Mouse (Mus musculus) mouse trophoblast stem cell (cell line): ENCODE data around the gene Gm7030.
"Not testable (repeated sequence)": the region's sequence is repeated elsewhere in the genome, so short reads cannot be mapped to it uniquely, and the experiment has no call there.

Experiments used
- in situ Hi-C, 2 experiments: fragments of 300-500 bp; cut with MseI, MboI; formaldehyde crosslinking; loops; 2 replicates in 1 of 2; 3 replicates in 1 of 2; pipeline ENCODE4 v1.15.1; 2025

Gm7030 gene

DNA sequence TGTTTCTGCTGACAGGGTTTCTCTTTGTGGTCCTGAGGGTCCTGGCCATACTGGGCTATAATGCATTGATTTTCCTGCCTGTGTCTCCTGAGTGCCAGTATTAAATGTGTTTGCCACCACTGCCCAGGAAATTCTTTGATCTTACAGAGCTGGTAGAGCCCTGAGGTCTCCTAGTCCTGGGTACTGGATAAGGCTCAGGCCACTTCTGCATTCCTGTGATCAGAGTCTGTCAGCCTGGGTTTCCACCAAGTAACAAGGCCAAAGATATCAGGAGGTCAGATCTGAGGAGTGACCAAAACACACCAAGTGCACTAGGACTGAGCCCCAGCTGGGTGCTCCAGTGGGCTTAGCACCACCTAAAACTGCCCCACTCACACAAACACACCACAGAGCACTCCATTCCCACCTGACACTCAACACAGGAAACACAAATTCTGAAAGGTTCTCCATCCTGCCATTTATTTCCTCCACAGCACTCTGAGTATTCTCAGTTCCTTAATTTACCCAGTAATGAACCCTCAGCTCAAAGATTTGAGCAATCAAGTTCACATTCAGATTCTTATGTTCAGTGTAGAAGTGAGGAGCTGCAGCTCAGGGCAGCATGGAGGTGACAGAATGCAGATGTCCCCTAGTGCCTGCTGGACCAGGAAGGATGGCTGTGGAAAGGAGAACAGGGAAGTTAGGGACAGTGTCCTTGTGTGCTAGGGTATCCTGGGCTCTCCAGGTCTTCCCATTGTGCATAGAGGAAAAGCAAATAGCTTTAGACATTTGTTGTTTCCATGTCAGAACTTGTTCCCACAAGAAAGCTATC lies 6.4 kb upstream of the Gm7030 start:
- in situ Hi-C loops: loop anchor here (10.0 kb wide), 1 partner anchor 71 kb away; no protein-coding TSS in a partner anchor

DNA sequence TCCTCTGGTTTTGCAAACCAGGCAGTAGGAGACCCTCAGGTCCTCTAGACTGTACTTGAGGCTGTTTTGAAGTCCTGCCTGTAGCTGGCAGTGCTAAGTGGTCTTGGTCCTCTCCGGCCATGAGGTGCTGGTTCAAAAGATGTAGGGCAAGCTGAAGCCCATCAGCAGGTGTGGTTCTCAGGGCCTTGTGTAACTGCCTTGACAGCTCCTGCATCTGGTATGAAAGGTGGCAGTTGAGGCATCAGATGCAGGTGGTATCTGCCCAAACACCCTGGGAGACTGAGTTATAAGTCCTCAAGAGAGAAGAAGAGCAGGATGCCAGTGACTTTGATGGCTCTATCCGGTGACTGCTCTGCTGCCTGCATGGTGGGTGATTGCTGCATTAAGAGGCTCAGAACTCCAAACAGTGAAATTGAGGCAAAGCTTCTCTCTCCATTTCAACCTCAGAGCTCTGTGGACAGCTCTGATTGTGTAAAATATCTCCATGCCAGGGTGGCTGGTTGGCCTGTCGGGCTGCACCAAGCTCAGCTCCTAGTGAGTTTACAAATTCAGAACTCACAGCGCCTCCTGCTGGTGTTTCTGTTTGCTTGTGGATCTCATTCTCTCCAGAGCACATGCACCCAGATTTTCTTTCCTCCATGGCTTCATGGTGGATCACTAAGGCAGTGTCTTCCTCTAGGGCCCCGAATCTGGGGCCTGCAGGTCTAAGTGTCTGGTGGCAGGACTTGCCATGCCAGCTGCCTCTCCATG lies 2.5 kb upstream of the Gm7030 start:
- in situ Hi-C loops: loop anchor here (10.0 kb wide), 1 partner anchor 67 kb away; no protein-coding TSS in a partner anchor

DNA sequence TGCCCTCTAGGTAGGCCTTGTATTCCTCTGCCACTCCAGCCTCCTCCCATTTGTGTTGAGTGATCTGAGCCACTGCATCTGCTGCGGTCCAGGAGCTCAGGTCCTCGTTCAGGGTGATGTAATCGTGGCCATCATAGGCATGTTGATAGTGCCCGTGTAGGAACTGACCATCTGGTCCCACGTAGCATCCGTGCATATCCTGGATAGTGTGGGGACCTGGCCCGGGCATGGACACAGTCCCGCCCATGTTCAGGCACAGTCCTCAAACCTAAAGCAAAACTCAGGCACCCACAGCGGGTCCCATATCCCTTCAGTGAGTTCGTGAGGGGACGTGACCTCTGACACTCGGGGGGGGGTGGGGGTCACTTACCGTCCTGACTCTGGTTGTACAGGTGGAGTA lies 700 bp downstream of the Gm7030 start:
- in situ Hi-C loops: not testable (repeated sequence)

DNA sequence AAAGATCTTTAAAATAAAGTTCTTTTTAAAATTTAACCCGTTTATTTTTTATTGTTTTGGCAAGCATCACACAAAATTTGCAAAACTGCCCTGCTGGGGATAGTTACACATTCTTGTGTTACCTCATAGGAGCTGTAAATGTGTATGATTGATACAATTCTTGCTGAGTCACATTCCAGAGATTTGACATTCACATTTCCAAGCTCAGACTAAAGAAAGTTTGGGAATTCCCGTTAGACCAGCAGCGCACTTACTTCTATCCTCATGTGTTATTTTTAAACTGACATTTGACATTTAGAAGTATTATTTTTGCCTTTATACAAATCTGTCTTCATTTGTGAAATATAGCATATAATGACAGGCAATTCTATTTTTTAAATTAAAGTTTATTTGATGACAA lies 5.1 kb downstream of the Gm7030 start:
- in situ Hi-C loops: not testable (repeated sequence)

DNA sequence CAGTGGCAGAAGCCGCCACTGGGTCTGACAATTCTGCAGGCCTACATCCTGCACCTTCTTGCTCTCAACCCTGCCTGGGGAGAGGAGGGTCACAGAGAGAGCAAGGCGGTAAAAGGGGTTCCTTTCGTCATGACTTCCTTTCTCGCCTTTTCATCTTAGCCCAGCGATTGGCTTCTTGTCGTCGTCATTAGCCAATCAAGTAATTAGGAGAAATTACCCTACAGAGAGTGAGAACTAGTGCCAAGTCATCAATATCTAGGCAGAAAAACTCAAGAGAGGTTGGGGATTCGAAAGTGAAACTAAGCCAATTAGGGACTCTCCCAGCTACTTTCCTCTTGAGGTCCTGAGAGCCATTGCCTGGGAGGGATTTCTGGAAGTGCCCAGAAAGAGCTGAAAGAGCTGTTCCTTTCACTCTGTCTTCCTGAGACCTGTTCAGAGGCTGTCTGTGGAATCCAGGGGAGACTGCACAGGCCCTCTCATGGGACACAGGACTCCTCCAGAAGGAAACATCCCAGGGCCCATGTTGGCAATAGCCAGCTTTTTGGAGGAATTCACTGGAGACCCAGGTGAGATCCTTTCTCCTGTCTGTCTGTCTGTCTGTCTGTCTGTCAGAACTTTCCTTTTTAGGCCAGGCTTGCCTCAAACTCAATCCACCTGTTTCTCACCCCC lies 7.7 kb downstream of the Gm7030 start, which contains the start of gene Gm19684:
Gm19684 (plus strand) TSS at position 327 of the 669 bp plus-strand sequence.
- in situ Hi-C loops: not testable (repeated sequence)

DNA sequence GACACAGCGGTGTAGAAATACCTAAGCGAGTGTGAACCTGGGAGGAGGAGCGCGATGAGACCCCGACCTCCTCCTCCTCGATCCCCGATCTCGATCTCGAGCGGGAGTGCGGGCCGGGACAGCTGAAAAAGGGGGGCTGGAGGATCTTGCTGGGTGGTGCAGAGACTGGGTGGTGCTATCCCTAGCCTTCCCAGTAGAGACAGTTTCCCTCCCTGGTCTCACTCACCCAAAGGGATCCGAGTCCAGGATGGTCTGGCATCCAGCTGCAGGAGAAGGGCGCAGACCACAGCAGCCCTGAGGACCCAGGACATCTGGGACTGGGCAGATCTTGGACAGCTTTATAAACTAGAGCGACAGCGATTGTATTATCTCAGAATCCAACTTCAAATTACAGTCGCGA lies 8.4 kb downstream of the Gm7030 start:
- in situ Hi-C loops: not testable (repeated sequence)

DNA sequence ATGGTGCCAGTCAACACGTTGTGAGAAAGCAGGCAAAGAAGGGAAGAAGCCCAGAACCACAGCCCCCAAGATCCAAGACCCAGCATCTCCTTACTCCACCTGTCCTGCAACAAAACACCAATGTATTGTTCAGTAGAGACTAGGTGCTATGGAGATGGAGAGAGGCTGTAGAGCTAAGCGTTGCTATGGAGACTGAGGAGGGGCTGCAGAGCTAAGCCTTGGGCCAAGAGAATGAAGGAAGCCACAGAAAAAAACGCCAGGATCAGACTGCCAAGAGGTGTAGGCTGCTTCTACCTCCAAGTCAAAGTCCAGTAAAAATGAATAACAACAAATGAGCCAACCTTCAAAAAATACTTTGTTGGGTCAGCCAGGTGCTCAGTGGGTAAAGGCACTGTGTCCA lies 12.7 kb downstream of the Gm7030 start:
- in situ Hi-C loops: not testable (repeated sequence)

DNA sequence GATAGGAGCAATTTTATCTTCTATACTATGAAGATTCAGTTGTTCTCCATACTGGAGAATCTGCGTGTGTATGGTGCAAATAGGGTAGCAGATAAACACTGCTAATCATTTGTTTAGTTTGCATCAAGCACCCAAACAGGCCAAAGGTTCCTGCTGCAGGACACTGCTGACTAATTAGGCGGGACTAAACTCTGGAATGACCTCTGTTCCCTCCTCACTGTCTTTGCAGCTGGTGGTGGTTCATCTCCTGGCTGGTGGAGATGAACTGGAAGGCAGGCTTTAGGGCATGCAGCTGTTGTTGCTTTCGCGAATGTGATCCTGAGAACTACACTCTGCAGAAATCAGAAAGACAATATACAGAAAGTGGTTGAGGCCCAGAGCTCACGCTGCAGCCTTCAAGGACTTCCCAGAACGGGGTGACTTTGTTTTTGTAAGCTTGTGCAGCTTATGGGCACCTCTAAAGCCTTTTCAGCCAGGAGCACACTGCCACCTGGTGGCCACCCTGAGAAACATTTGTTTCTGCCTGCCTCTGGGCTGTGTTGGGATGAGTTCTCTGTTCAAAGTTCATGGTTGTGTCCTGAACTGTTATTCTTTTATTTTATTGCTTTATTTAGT lies 15.1 kb downstream of the Gm7030 start:
- in situ Hi-C loops: not testable (repeated sequence)

DNA sequence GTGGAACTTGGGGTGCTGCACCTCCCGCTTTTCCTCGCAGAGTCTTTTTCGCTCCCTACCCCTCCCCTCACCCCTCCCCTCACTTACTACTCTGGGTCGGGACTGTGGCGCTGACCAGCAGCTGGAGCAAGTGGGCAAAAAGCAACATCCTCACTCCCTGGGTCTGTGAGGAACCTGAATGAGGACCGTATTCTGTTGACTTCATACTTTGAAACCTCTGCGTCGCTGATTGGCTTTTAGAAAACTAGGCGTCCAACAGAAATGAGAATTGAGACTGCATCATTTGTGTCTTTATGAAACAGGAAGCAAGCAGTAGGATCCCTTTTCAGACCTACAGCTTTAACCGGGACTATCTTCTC lies 17.7 kb downstream of the Gm7030 start:
- in situ Hi-C loops: not testable (repeated sequence)

DNA sequence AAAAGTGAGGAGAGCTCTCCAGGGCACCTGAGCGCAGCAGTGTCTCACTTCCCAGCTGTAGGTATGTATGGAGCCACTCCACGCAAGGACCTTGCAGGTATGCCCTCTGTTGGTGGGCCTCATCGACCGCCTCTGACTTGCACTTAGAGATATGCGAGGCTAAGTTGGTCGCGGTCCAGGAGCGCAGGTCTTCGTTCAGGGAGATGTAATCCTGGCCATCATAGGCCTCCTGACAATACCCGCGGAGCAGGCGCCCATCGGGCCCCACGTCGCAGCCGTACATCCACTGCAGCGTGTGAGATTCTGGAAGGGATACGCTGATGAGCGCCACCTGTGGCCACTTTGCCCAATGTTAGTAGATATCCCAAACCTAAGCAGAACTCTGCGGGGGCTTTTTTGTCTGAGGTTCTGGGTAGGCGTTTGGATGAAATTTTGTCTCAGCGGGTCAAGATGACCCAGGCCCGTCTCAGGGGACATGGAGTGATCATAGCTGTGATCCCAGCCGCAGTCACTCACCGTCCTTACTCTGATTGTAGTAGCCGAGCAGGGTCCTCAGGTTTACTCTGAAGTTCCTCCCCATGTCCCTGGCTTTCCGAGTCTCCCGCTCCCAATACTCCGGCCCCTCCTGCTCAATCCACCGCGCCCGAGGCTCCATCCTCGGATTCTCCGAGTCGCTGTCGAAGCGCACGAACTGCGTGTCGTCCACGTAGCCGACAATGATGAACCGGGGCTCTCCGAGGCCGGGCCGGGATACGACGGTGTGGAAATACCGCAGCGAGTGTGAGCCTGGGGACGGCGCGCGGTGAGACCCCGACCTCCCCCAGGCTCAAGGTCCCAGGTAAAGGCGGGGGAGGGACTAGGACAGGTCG lies 18.4 kb downstream of the Gm7030 start:
- in situ Hi-C loops: not testable (repeated sequence)

DNA sequence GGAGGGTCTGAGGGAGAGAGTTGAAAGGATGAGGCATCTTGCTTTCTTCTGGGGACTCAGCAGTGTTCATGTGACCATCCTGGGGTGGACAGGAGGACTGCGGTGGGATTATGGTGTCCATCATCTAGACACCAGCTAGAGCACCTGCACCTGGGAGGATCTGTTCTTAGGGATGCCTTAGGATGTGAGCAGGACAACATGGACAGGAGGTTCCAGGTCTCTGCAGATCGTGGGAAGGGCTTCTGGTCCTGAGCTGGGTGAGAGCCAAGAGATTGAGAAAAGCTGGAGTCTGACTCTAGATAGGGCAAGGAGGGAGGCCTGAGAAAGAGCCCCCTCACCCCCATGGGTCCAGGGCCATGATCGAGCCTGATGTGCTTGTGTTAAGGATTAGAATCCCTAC lies 19.1 kb downstream of the Gm7030 start:
- in situ Hi-C loops: not testable (repeated sequence)

DNA sequence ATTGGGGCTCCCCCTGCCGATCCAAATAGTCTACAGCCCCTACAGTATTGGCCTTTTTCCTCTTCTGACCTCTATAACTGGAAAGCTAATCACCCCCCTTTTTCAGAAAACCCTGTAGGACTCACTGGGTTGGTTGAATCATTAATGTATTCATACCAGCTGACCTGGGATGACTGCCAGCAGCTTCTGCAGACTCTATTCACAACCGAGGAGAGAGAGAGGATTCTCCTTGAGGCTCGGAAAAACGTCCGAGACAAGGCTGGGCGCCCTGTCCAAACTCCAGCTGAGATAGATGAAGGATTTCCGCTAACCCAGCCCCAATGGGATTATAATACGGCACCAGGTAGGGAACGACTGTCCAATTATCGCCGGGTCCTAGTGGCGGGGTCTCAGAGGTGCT lies 27.1 kb downstream of the Gm7030 start:
- in situ Hi-C loops: not testable (repeated sequence)

DNA sequence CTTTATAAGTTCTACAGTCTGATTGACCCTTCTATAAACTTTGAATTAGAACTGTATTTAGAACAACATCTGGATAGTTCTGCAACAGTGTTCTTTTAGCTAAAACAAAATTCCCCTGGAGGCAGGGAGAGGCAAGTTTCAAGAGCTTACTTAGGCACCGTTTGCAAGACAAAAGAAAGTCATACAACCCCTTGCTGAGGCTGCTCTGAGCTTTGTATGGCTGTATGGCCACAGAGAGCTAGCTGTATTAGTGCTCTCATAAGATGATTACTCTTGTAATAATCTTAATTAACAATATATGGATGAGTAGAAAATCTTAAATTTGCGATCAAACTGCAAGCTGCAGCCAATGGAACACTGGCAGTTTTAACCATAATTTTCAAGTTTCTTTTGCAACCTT lies 29.6 kb downstream of the Gm7030 start:
- in situ Hi-C loops: not testable (repeated sequence)

DNA sequence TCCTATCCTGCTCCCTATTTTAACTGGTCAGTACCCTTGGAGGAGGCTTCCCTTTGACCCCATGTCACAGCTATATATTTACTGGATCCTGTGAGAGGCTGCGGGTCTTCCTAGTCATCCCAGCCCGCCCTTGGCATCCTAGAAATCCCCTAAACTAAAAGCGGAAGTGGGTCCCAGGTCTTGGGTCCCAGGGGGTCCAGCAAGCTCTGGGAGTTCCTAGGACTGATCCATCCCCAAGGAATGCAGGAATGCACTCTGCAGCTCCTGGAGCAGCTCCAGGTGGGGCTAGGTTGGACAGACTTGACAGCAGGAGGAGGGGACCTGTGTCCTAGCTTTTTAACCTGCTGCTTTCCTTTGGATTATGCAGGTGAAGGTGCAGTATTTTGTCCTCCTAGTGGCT lies 35.3 kb downstream of the Gm7030 start:
- in situ Hi-C loops: no loop called here

DNA sequence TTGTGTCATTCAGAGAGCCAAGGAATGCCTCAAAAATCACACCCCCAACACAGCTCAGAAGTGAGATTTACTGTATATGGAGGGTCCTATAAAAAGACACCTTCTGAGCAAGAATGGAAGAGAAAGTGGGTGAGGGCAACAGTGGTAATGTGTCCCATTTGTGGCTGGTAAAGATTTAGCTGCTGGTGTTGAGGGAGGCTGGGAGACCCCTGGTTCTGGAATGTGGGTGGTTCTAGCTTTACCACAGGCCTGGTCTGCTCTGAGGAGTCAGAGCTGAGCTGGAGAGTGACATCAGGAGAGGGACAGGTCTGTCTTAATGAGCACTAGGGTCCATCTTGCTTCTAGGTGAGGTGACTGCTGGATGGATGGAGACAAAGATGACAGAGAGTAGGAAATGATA lies 36.7 kb downstream of the Gm7030 start:
- in situ Hi-C loops: not testable (repeated sequence)

DNA sequence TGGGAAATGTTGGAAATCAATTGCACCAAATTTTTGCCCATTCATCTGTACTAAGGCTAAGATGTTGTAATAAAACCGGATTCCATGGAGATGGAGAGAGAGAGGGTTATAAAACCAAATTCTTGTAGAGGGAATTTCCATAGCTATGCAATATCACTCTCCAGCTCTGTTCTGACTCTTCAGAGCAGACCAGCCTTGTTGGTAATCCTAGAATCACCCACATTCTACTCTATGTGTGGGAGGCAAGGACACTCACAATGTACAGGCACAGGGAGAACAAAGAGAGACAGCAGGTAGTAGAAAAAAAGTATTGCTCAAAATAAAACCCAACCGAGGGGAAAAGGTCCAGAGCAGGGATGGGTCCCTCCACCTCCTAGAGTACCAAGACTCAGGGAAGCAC lies 37.3 kb downstream of the Gm7030 start:
- in situ Hi-C loops: not testable (repeated sequence)

DNA sequence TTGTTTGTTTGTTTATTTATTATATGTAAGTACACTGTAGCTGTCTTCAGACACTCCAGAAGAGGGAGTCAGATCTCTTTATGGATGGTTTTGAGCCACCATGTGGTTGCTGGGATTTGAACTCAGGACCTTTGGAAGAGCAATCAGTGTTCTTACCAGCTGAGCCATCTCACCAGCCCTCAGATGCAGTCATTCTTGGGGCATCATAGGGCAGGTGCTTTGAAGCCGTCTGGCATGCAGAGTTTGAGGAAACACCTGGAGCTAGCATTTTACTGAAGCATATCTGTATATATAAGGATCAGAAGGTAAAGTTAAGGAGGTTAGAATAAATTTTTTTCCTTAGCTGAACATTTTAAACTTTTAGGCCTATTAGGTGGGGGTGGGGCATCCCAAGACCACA lies 43.2 kb downstream of the Gm7030 start:
- in situ Hi-C loops: not testable (repeated sequence)

DNA sequence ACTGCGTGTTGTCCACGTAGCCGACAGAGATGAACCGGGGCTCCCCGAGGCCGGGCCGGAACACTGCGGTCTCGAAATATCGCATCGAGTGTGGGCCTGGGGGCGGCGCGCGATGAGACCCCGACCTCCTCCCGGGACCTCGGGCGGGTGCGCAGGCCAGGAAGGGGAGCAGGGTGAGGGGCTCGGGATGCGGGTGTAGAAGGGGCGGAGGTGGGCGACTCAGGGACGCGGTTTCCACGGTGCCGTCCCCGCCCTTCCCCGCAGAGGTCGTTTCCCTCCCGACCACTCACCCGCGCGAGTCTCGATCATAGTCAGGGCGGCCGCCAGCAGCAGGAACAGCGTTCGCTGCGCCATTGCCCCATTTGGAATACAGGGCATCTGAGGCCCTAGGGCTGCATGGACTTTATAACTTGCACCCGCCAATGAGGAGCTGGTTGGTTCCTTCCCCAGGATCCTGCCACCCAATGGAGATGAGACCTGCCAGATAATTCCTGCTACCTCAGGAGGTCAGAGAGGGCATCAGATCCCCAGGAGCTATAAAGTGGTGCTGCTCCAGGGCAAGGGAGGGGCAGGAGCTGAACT lies 45.3 kb downstream of the Gm7030 start:
- in situ Hi-C loops: no loop called here

DNA sequence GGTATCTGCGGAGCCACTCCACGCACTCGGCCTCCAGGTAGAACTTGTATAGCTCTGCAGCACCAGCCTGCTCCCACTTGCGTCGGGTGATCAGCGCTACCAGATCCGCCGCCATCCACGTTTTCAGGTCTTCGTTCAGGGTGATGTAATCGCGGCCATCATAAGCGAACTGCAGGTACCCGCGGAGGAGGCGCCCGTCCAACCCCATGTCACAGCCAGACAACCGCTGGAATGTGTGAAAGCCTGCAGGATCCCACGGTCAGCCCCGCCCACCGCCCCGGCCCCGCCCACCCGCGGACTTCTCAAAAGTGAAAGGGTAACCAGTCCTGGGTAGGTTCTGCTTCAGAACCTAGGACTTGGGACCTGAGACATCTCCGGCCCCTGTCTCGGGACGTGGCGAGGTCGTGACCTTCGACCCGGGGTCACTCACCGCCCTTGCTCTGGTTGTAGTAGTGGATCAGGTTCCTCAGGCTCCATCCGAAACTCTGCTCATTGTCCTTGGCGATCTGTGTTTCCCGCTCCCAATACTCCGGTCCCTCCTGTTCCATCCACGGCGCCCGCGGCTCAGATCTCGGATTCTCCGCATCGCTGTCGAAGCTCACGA lies 45.9 kb downstream of the Gm7030 start:
- in situ Hi-C loops: no loop called here
